Mouse (Mus musculus) urinary bladder, postnatal 10 days (tissue): Measurements from ENCODE around the gene Prdx6b.

ENCODE experiments used
- DNase-seq: peaks from one replicate; pipeline ENCODE4 v3.0.0; 2022; ENCODE audit warnings: low spot score

The Prdx6b gene

DNA sequence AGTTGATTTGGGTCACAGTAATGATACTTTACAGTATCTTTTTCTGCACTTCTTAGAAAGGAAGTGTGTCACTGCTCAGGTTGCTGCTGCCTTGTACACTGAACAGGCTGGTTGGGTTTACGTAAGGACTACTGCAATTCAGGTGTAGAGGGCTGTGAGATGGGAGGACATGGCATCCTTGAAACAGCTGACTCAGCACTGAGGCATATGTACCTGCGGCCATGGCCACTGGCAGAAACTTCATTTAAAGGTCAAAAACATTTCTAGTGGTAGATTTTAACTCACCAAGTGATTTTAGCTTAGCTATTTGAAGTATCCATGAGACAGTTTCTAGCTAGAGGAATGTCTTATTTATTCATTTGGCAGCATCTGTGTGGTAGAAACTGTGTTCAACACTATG is 33.5 kb downstream of the Prdx6b start:
- no peak for DNase-seq

- DNase-seq: no peak
Measured at GRCm38 (mm10) chr2:80327272-80327671, 35.0 kb downstream of the Prdx6b start.

DNA sequence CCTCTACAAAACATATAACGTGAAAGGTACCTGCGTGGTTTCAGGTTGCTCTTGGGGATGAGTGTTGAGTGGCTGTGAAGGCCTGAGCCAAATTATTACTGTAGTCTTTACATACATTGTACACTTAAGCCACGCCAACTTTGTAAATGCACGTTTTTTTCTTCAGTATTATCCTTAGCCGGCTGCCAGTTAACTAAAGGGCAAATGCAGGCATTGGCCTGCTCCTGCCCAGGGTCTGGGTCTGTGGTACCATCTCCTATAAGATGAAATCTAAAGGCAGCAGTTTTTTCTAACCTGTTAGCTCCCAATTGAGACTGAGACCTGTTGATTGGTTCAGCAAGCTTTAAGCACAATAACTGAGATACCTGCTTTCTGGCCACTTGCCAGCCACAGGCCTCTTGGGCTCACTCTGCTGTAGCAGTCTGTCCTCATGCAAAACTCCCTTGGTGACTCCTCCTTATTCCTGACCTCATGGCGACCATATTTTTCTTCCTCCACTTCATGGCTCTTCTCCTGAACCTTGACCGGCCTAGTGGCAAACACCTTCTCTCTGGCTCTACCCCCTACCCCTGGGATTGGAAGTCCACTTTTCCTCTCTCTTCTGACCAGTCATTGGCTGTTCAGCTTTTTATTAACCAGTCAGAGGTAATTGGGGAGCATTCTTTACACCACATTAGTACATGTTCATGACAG is 36.8 kb downstream of the Prdx6b start:
- DNase-seq: no peak

DNA sequence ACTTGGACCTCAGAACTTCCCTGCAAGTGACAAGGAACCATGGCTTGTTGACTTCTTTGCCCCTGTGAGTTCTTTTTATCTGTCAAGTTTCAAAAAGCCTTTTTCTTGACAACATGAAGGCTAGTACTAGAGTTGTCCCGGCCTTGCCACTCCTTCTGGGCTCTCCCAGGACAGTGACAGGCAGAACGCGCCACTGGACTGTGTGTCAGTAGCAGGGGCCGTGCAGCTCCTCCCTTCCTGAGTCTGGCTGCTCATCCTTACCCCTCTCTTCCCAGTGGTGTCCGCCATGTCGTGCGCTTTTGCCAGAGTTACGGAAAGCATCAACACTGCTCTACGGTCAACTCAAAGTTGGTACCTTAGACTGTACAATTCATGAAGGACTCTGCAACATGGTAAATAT is 48.3 kb downstream of the Prdx6b start:
- DNase-seq: no peak
